ENCODE assay signal across 19 mouse cellular contexts in the genomic region with DNA sequence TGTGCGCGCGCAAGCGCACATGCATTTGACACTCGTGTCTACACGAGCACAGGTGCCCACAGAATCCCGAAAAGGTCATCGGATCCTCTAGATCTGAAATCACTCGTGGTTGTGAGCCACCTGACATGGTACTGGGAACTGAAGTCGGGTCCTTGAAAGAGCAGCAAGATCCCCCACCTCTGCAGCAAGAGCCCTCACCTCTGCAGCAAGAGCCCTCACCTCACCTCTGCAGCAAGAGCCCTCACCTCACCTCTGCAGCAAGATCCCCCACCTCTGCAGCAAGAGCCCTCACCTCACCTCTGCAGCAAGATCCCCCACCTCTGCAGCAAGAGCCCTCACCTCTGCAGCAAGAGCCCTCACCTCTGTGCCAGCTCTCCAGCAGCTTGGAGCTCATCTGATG. TPM values are rescaled to one million over a fixed set of nuclear protein-coding genes. Genes with fewer than 3 reads are reported as not detected.
"Had no signal": no experiment of that assay in that cellular context is flagged by ENCODE, and none has a peak within 500 bp of the region (broad histone marks: within the 10 kb centered on the region; RNA-seq: fewer than 3 reads in every experiment).

No protein-coding gene starts in this region.

RNA-seq across cellular contexts. Expression of a gene that starts 56.4 kb away (rescaled TPM):
- polyA plus RNA-seq: cortical plate, adult 2 months; embryonic facial prominence, embryonic 10.5 days; embryonic facial prominence, embryonic 11.5 days; embryonic facial prominence, embryonic 12.5 days; embryonic facial prominence, embryonic 13.5 days; embryonic facial prominence, embryonic 14.5 days; embryonic facial prominence, embryonic 15.5 days; erythroblast, embryonic 14.5 days; forebrain, embryonic 10.5 days; forebrain, embryonic 12.5 days; forebrain, embryonic 13.5 days; forebrain, embryonic 14.5 days; forebrain, embryonic 15.5 days; forebrain, embryonic 16.5 days; forebrain, postnatal 0 days; frontal cortex, adult 2 months; gonadal fat pad, adult 2 months; heart, adult 2 months; heart, embryonic 10.5 days had no signal
